Mouse (Mus musculus): ENCODE measurements around the gene Gramd1a. TPM values are rescaled to one million over a fixed set of nuclear protein-coding genes. Genes with fewer than 3 reads are reported as not detected.
A peak's percentile ranks its signal among the peaks of the same experiment; 100 is the strongest.

Gene Gramd1a
- 56.7 and 57.9 TPM in 2 replicates for polyA plus RNA-seq (2015; fragmentation: Nextera tagmentation; extraction: Ambion mirVana)

DNA sequence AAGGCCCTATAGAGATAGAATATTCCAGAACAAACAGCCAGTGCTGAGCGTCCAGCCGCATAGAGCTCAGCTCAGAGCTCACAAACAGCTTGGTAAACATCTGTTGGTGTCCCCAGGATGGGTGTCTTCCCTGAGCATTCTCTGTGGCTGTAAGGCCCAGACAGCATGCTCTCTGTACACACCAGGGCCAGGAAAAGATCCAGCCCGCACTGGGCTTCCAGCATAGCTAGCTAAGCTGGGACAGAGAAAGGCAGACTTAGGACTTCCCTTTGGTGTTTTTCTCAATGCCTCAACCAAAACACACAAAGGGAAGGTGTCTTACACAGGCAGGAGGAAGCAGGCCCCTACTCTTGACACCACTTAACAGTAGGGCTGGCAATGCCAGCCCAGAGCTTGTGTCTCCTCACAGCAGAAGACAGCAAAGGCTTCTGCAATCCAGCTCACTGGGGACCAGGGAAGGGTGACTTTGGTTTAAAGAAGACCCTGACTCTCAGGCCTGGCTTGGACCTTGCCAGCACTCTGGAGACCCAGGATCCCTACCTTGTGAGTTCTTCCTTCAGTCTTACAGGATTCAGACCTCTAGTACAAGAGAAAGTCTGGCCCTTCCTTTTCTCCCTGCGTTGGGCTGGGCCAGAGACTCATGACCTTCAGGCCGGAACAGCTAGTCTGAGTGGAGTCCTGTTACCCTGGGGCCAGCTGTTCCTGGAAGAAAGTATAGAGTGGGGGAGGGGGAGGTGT is at the start of gene Gramd1a:
Gramd1a (minus strand) TSS at position 601 of the 738 bp plus-strand sequence.
- Histone ChIP-seq H3K27ac (ENCODE audit: low read length) (peak within 1 kb of the TSS; percentile 60), H3K36me3 (ENCODE audit: control insufficient read depth, insufficient read depth, low read length) (no peaks in the 10 kb centered on the region), H3K4me1 (ENCODE audit: control insufficient read depth, insufficient read depth, low read length) (peaks cover 13% of the 10 kb centered on the region), H3K27me3 (ENCODE audit: control insufficient read depth, insufficient read depth, low read length) (no peaks in the 10 kb centered on the region), H3K4me3 (replicated peaks; ENCODE audit: low read length) (no peak within 1 kb of the TSS), H3K9ac (ENCODE audit: low read length) (peak within 1 kb of the TSS; percentile 48), H3K4me2 (ENCODE audit: low read depth, low read length) (no peak within 1 kb of the TSS), H3K9me3 (replicated peaks; ENCODE audit: control insufficient read depth, low read length) (no peaks in the 10 kb centered on the region; the same call in 1 of the 2 replicates)
- ATAC-seq (ENCODE audit: insufficient read depth, low FRiP score): no peak
- 58% methylated on average over 5 of the region's 5 CpGs for WGBS

DNA sequence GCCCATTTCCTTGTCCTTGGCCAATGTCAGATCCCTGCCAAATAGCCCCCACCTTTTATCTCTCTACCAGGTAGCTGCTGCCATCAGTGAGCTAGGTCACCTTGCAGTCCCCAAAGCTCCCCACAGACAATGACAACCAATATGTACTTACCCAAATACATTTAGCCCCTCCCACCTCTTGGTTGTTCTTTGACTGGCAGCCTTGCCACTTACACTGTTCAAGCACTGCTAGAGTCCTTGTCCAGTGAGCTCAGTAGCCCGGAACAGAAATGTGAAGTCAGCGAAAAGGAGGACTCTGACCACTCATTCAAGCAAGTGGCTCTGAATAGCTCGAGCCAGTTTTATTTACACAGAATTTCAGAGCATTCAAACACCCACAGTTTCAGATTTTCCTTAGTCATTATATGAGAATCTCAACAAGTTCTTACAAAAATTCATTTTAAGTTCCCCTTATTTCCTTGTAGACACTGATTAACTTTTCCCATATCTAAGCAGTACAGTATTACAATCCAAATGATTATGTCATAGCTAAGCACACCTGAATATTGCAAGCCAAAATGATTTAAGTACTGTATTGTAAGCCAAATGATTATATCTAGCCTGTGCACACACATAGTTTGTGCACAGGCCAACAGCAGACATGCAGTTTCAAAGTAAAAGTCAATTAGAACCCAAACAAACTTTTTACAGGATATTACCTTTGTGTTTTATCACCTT is 40.1 kb upstream of the Gramd1a start:
- no peaks in the 10 kb centered on the region for H3K36me3 ChIP-seq (ENCODE audit: control insufficient read depth, insufficient read depth, low read length)
- no peak overlapping the region for H3K4me3 ChIP-seq (replicated peaks; ENCODE audit: low read length)
- H3K9me3 ChIP-seq (replicated peaks; ENCODE audit: control insufficient read depth, low read length): no peaks in the 10 kb centered on the region
- no peaks in the 10 kb centered on the region for H3K4me1 ChIP-seq (ENCODE audit: control insufficient read depth, insufficient read depth, low read length)
- ATAC-seq (ENCODE audit: insufficient read depth, low FRiP score): no peak
- no peak overlapping the region for H3K27ac ChIP-seq (ENCODE audit: low read length)
- no peak overlapping the region for H3K4me2 ChIP-seq (ENCODE audit: low read depth, low read length)
- H3K27me3 ChIP-seq (ENCODE audit: control insufficient read depth, insufficient read depth, low read length): no peaks in the 10 kb centered on the region
- no peak overlapping the region for H3K9ac ChIP-seq (ENCODE audit: low read length)
- WGBS: 77% methylated on average over 3 of the region's 3 CpGs

DNA sequence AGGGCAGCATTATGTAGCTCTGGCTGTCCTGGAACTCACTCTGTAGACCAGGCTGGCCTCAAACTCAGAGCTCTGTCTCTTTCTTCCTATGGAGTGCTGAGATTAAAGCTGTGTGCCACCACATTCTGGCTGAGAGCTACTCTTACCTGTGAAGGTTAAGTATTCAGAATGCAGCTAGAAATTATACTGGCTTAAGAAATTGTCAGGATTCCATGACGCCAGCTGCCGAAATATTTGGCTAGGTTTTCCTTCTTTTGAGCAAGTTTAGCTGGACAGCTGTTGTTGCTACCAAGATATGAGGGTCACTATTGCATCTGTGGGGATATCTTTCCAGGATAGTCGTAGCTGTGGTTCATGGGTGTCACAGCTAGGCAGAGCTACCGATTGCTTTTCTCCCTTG is 29.0 kb upstream of the Gramd1a start:
- H3K4me3 ChIP-seq (replicated peaks; ENCODE audit: low read length): no peak overlapping the region
- no peaks in the 10 kb centered on the region for H3K36me3 ChIP-seq (ENCODE audit: control insufficient read depth, insufficient read depth, low read length)
- H3K9ac ChIP-seq (ENCODE audit: low read length): no peak overlapping the region
- no peaks in the 10 kb centered on the region for H3K27me3 ChIP-seq (ENCODE audit: control insufficient read depth, insufficient read depth, low read length)
- no peaks in the 10 kb centered on the region for H3K9me3 ChIP-seq (replicated peaks; ENCODE audit: control insufficient read depth, low read length)
- ATAC-seq (ENCODE audit: insufficient read depth, low FRiP score): no peak
- H3K4me1 ChIP-seq (ENCODE audit: control insufficient read depth, insufficient read depth, low read length): no peaks in the 10 kb centered on the region
- H3K4me2 ChIP-seq (ENCODE audit: low read depth, low read length): no peak overlapping the region
- WGBS: 68% methylated on average over 4 of the region's 4 CpGs
- no peak overlapping the region for H3K27ac ChIP-seq (ENCODE audit: low read length)

DNA sequence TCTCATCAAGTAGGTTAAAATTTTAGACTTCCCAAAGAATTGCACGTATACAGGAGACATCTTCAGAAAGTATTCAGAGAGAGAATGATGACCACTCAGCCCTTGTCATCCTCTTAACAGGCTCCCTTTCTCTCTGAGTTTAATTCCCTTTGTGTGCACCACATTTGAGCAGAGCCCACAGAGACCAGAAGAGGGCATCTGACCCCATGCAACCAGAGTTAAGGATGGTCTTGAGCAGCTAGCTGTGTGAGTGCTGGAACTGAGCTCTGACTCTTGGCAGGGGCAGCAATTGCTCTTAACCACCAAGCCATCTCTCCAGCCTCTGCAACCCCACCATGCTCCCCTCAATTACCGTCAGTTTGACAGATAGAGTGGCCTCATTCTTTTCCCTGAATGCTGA is 27.2 kb upstream of the Gramd1a start:
- no peaks in the 10 kb centered on the region for H3K36me3 ChIP-seq (ENCODE audit: control insufficient read depth, insufficient read depth, low read length)
- ATAC-seq (ENCODE audit: insufficient read depth, low FRiP score): no peak
- no peaks in the 10 kb centered on the region for H3K27me3 ChIP-seq (ENCODE audit: control insufficient read depth, insufficient read depth, low read length)
- 30% methylated on average over 2 of the region's 2 CpGs for WGBS
- H3K9me3 ChIP-seq (replicated peaks; ENCODE audit: control insufficient read depth, low read length): no peaks in the 10 kb centered on the region
- no peak overlapping the region for H3K4me2 ChIP-seq (ENCODE audit: low read depth, low read length)
- H3K4me3 ChIP-seq (replicated peaks; ENCODE audit: low read length): no peak overlapping the region
- H3K4me1 ChIP-seq (ENCODE audit: control insufficient read depth, insufficient read depth, low read length): no peaks in the 10 kb centered on the region
- H3K27ac ChIP-seq (ENCODE audit: low read length): no peak overlapping the region
- no peak overlapping the region for H3K9ac ChIP-seq (ENCODE audit: low read length)

DNA sequence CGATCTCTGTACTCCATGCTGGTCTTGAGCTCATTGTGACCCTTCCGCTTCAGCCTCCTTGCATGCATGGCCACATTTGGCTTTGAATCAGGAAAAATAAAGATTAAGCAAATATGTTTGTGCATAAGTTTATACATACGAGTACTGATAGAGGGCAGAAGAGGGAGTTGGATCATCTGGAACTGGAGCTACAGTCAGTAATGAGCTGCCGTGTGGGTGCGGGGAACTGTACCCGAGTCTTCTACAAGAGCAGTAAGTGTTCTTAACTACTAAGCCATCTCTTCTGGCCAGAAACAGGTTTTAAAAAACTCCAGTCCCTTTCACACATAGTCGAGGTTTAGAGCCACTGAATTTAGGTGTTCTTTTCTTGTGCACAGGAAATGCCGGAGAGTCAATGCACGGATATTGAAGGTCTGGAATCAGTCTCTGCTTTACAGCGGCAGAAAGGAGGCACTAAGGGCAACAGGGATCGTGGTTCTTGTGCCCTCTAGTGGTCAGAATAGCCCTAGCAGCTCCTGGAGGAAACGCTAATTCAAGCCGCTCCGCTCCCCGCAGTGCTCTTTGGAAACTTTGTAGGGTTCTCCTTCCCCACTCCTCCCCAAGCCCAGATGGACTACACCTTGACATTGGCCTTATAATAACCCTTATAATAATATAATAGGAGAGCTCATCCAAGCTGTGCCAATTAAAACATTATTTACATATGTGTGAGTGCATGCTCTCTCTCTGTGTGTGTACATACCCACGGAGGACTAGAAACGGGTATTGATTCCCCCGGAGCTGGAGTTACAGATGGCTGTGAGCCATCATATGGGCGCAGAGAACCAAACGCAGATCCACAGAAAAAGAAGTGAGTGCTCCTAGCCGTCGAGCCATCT is 21.4 kb upstream of the Gramd1a start:
- Histone ChIP-seq H3K36me3 (ENCODE audit: control insufficient read depth, insufficient read depth, low read length) (no peaks in the 10 kb centered on the region), H3K4me2 (ENCODE audit: low read depth, low read length) (peak overlapping the region; percentile 36), H3K27ac (ENCODE audit: low read length) (no peak overlapping the region), H3K27me3 (ENCODE audit: control insufficient read depth, insufficient read depth, low read length) (no peaks in the 10 kb centered on the region), H3K9me3 (replicated peaks; ENCODE audit: control insufficient read depth, low read length) (no peaks in the 10 kb centered on the region), H3K4me1 (ENCODE audit: control insufficient read depth, insufficient read depth, low read length) (no peaks in the 10 kb centered on the region), H3K9ac (ENCODE audit: low read length) (peak overlapping the region; percentile 32), H3K4me3 (replicated peaks; ENCODE audit: low read length) (peak overlapping the region; percentile 30)
- 19% methylated on average over 22 of the region's 22 CpGs for WGBS
- peak; percentile 84 for ATAC-seq (ENCODE audit: insufficient read depth, low FRiP score)

DNA sequence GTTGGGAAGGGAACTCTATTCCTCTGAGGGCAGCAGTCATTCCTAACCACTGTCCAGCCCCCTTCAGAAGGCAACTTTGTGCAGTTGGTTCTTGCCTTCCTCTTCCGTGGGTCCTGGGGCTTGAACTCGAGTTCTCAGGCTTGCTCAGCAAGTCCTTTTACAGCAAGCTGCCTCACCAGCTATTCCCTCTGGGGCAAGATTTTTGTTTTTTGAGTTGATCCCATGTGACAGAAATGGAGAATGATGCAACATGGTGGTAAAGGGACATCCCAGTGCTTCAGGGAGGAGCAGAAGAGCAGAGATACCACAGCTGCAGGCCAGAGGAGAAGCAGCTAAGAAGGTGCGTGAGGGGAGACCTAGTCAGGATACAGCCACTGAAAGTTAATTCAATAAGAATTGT is 19.4 kb upstream of the Gramd1a start:
- no peaks in the 10 kb centered on the region for H3K27me3 ChIP-seq (ENCODE audit: control insufficient read depth, insufficient read depth, low read length)
- H3K9me3 ChIP-seq (replicated peaks; ENCODE audit: control insufficient read depth, low read length): no peaks in the 10 kb centered on the region
- no peaks in the 10 kb centered on the region for H3K36me3 ChIP-seq (ENCODE audit: control insufficient read depth, insufficient read depth, low read length)
- no peak overlapping the region for H3K4me3 ChIP-seq (replicated peaks; ENCODE audit: low read length)
- no peak overlapping the region for H3K4me2 ChIP-seq (ENCODE audit: low read depth, low read length)
- 84% methylated on average over 3 of the region's 3 CpGs for WGBS
- ATAC-seq (ENCODE audit: insufficient read depth, low FRiP score): no peak
- H3K9ac ChIP-seq (ENCODE audit: low read length): no peak overlapping the region
- H3K27ac ChIP-seq (ENCODE audit: low read length): no peak overlapping the region
- no peaks in the 10 kb centered on the region for H3K4me1 ChIP-seq (ENCODE audit: control insufficient read depth, insufficient read depth, low read length)

DNA sequence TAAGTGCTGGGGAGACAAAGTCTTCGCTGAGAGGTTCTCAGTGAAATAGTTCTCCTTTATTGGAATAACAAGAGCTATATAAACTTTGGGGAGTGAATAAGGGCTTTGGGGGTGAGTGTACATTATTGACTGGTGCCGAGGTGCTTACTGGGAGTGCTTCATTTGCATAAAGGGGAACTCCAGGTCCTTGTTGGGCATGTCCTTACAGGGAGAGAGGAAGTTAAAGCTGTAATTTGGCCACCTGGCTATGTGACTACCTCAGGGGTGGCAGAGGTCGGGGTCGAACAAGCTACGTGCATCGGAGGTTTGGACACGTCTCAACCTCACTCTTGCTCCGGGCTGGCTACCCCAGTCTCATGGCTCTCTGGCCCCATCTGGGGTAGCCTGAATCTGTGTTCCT is 18.8 kb upstream of the Gramd1a start:
- Histone ChIP-seq H3K27me3 (ENCODE audit: control insufficient read depth, insufficient read depth, low read length) (no peaks in the 10 kb centered on the region), H3K9ac (ENCODE audit: low read length) (no peak overlapping the region), H3K27ac (ENCODE audit: low read length) (no peak overlapping the region), H3K36me3 (ENCODE audit: control insufficient read depth, insufficient read depth, low read length) (no peaks in the 10 kb centered on the region), H3K4me1 (ENCODE audit: control insufficient read depth, insufficient read depth, low read length) (no peaks in the 10 kb centered on the region), H3K4me3 (replicated peaks; ENCODE audit: low read length) (no peak overlapping the region), H3K9me3 (replicated peaks; ENCODE audit: control insufficient read depth, low read length) (no peaks in the 10 kb centered on the region), H3K4me2 (ENCODE audit: low read depth, low read length) (no peak overlapping the region)
- ATAC-seq (ENCODE audit: insufficient read depth, low FRiP score): no peak
- WGBS: 71% methylated on average over 8 of the region's 8 CpGs

DNA sequence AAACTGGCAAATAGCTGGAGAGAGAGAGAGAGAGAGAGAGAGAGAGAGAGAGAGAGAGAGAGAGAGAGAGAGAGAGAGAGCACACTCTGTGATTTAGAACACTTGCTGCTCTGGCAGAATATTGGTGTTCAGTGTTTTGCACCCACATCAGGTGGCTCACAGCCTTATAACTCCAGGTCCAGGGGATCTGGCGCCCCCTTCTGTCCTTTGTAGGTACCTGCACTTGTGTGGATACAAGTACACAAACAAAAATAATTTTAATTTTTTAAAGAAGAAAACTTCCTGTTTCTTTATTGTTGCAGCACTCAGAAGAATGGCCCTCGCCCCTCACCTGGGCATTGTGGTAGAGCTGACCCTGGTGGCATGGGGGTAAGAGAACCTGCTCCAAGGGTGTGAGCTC is 16.5 kb upstream of the Gramd1a start:
- Histone ChIP-seq H3K36me3 (ENCODE audit: control insufficient read depth, insufficient read depth, low read length) (no peaks in the 10 kb centered on the region), H3K9me3 (replicated peaks; ENCODE audit: control insufficient read depth, low read length) (no peaks in the 10 kb centered on the region), H3K4me3 (replicated peaks; ENCODE audit: low read length) (no peak overlapping the region), H3K4me2 (ENCODE audit: low read depth, low read length) (no peak overlapping the region), H3K9ac (ENCODE audit: low read length) (no peak overlapping the region), H3K27ac (ENCODE audit: low read length) (no peak overlapping the region), H3K27me3 (ENCODE audit: control insufficient read depth, insufficient read depth, low read length) (no peaks in the 10 kb centered on the region), H3K4me1 (ENCODE audit: control insufficient read depth, insufficient read depth, low read length) (no peaks in the 10 kb centered on the region)
- no peak for ATAC-seq (ENCODE audit: insufficient read depth, low FRiP score)
- WGBS: 21% methylated on average over 2 of the region's 2 CpGs

DNA sequence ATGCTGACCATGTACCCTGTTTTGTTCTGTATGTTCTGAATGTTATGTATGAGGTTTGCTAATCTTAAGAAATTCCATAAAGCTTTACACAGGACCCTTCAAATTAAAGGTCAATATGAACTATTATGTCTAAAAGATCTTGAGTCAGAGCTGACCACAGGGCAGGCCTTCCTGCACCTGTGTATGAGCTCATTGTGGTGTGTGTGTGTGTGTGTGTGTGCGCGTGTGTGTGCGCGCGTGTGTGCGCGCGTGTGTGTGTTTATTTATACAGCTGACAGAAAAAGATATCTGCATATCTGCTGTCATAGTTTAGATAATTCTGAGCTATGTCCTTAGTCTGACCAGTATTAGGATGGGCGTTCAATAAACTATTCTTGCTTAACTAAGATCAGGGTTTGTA is 14.8 kb upstream of the Gramd1a start:
- H3K4me3 ChIP-seq (replicated peaks; ENCODE audit: low read length): no peak overlapping the region
- no peaks in the 10 kb centered on the region for H3K27me3 ChIP-seq (ENCODE audit: control insufficient read depth, insufficient read depth, low read length)
- no peaks in the 10 kb centered on the region for H3K4me1 ChIP-seq (ENCODE audit: control insufficient read depth, insufficient read depth, low read length)
- 86% methylated on average over 9 of the region's 9 CpGs for WGBS
- ATAC-seq (ENCODE audit: insufficient read depth, low FRiP score): no peak
- no peak overlapping the region for H3K27ac ChIP-seq (ENCODE audit: low read length)
- no peak overlapping the region for H3K4me2 ChIP-seq (ENCODE audit: low read depth, low read length)
- no peaks in the 10 kb centered on the region for H3K36me3 ChIP-seq (ENCODE audit: control insufficient read depth, insufficient read depth, low read length)
- no peaks in the 10 kb centered on the region for H3K9me3 ChIP-seq (replicated peaks; ENCODE audit: control insufficient read depth, low read length)
- H3K9ac ChIP-seq (ENCODE audit: low read length): no peak overlapping the region

All from stomach, embryonic 16.5 days (tissue).